Mouse (Mus musculus) lung, embryonic 15.5 days (tissue): ENCODE measurements around the gene Lrrc37a. TPM values are rescaled to one million over a fixed set of nuclear protein-coding genes. Genes with fewer than 3 reads are reported as not detected.
"Not testable (repeated sequence)": the region's sequence is repeated elsewhere in the genome, so short reads cannot be mapped to it uniquely, and the experiment has no call there.

Experiments
- ATAC-seq: fragments of 200-750 bp; cut with Nextera tagmentation; 2 replicates; pipeline ENCODE4 v1.8.0; 2017; ENCODE audit warnings: moderate number of reproducible peaks, borderline replicate concordance; ENCODE audit not compliant: low FRiP score, low TSS enrichment; ENCODE audit errors: extremely low read depth
- H3K27ac ChIP-seq: fragments of 300-500 bp; sonication (generic); 2 replicates; pipeline ENCODE4 v1.5.1; 2015; ENCODE audit warnings: moderate library complexity, mild to moderate bottlenecking, inconsistent platforms
- H3K27me3 ChIP-seq: fragments of 300-500 bp; sonication (generic); 2 replicates; pipeline ENCODE4 v1.6.1; 2015; ENCODE audit warnings: inconsistent platforms
- H3K36me3 ChIP-seq: fragments of 300-500 bp; sonication (generic); 2 replicates; pipeline ENCODE4 v1.6.1; 2015; ENCODE audit warnings: inconsistent platforms
- H3K4me1 ChIP-seq: fragments of 300-500 bp; sonication (generic); 2 replicates; pipeline ENCODE4 v1.6.1; 2015; ENCODE audit warnings: inconsistent platforms
- H3K4me2 ChIP-seq: fragments of 300-500 bp; sonication (generic); 2 replicates; pipeline ENCODE4 v1.6.1; 2015; ENCODE audit warnings: inconsistent platforms, mild to moderate bottlenecking, moderate library complexity
- H3K4me3 ChIP-seq: fragments of 300-500 bp; sonication (generic); 2 replicates; pipeline ENCODE4 v1.5.1; 2015; ENCODE audit warnings: mild to moderate bottlenecking, inconsistent platforms
- H3K9ac ChIP-seq: fragments of 300-500 bp; sonication (generic); 2 replicates; pipeline ENCODE4 v1.6.1; 2015; ENCODE audit warnings: inconsistent platforms
- H3K9me3 ChIP-seq: fragments of 300-500 bp; sonication (generic); 2 replicates; pipeline ENCODE4 v1.6.1; 2016; ENCODE audit warnings: inconsistent platforms
- WGBS: fragments of 180-500 bp; shearing (Covaris S2); methylation state at CpG from one replicate; pipeline ENCODE4 v1.1.7; 2015; 5-methylcytosine and 5-hydroxymethylcytosine counted together
- polyA plus RNA-seq: library from polyadenylated mRNA; unstranded; fragments of >200 nt; fragmentation: Nextera tagmentation; extraction: Ambion mirVana; gene quantifications from 2 replicates; pipeline ENCODE4 v1.2.1, GENCODE M21; 2015

Lrrc37a gene
- polyA plus RNA-seq = not detected in 2 replicates

DNA sequence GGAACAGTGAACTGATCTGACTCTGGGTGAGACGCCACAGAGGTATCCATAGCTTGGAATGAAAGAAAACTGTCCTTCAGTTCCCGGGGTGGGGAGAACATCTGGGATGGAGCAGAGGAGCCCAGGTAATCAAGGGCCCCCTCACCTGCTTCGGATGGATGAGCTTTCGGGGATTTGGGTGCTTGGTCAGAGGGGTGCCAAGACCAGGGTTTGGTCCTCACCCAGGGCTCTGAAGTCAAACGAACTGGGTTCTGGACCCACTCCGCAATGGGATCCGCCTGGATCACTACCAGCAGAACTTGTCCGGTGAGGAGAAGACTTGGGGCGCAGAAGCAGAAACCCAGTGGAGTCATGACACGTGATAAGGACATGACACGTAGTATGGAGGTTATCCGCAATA lies at the start of gene Lrrc37a:
Gene Lrrc37a, minus strand, starts transcription at position 101 of the 400 bp plus-strand sequence.
- Histone ChIP-seq H3K9ac (no peak within 1 kb of the TSS), H3K4me2 (no peak within 1 kb of the TSS), H3K36me3 (no peaks in the 10 kb centered on the region), H3K4me3 (no peak within 1 kb of the TSS), H3K9me3 (no peaks in the 10 kb centered on the region), H3K4me1 (no peaks in the 10 kb centered on the region), H3K27ac (no peak within 1 kb of the TSS), H3K27me3 (no peaks in the 10 kb centered on the region)
- ATAC-seq = no peak
- 87% methylated on average over 12 of the region's 12 CpGs for WGBS

DNA sequence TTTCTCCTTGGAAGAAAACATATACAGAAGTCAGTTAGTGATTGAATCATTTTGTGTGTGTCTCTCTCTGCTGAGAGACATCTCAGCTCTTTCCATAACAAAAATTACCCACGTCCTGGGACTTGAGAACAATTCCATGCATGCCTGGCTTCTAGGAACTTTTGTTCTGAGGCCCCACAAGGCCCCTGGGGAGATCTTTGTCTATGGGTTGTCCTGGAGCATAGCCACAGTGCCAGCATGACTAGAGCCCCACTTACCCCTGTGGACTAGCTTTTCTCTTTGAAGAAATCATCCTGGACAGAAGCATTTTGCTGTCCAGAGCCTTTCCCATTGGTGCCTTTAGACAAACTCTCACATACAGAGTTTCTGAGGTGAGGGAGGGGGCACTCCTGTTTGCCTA lies 30.6 kb upstream of the Lrrc37a start:
- not testable (repeated sequence) for H3K27ac ChIP-seq, ATAC-seq, H3K36me3 ChIP-seq, H3K9me3 ChIP-seq, H3K9ac ChIP-seq, H3K4me1 ChIP-seq, H3K27me3 ChIP-seq, H3K4me3 ChIP-seq, H3K4me2 ChIP-seq
- 28% methylated on average over 1 of the region's 1 CpGs for WGBS

DNA sequence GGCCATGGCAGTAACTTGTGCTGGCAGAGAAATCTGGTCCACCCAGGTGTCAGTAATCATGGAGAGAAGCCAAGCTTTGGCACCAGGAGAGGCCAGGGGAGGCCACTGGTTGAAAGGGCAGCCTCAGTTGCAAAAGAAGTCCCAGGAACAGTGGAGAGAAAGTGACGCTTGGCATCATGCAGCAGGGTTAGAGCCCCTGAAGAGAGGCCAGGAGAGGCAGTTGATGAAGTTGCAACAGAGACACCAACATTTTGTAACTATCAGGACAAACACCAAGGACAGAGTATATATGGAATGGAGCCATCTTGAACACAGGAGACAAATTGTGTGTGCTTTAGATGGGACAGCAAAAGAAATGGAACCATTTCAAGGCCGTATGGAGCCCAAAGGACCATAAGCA lies 7.7 kb upstream of the Lrrc37a start:
- no peaks in the 10 kb centered on the region for H3K9me3 ChIP-seq
- no peaks in the 10 kb centered on the region for H3K27me3 ChIP-seq
- 70% methylated on average over 2 of the region's 2 CpGs for WGBS
- H3K27ac ChIP-seq = no peak overlapping the region
- no peak overlapping the region for H3K9ac ChIP-seq
- no peak for ATAC-seq
- H3K4me3 ChIP-seq = no peak overlapping the region
- no peak overlapping the region for H3K4me2 ChIP-seq
- H3K36me3 ChIP-seq = no peaks in the 10 kb centered on the region
- H3K4me1 ChIP-seq = no peaks in the 10 kb centered on the region

DNA sequence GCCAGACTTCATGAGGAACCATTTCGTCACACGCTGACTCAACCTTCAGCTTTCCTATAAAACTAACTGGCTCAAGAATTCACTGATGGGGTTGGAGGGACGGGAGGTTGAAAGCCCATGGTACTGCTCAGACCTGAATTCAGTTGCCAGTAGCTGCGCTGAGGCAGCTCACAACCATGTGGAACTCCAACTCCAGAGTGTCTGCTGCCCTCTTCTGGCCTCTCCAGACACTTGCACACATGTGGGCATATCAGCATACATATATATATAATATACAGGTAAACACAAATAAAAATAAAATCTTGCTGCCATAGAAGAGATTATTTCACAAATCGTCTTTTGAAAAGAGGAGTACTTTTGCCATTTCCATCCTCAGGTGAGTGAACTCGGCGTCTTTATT lies 40.0 kb downstream of the Lrrc37a start:
- WGBS = 65% methylated on average over 7 of the region's 7 CpGs
- Histone ChIP-seq H3K27ac (no peak overlapping the region), H3K4me2 (no peak overlapping the region), H3K27me3 (no peaks in the 10 kb centered on the region), H3K36me3 (no peaks in the 10 kb centered on the region), H3K4me1 (no peaks in the 10 kb centered on the region), H3K9ac (no peak overlapping the region), H3K4me3 (no peak overlapping the region), H3K9me3 (no peaks in the 10 kb centered on the region)
- ATAC-seq = no peak

DNA sequence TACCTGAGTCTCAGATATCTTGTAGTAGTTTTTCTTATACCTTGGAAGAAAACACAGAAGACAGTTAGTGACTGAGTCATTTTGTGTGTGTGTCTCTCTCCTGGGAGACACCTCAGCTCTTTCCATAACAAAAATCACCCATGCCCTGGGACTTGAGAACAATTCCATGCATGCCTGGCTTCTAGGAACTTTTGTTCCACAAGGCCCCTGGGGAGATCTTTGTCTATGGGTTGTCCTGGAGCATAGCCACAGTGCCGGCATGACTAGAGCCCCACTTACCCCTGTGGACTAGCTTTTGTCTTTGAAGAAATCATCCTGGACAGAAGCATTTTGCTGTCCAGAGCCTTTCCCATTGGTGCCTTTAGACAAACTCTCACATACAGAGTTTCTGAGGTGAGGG lies 53.3 kb downstream of the Lrrc37a start:
- not testable (repeated sequence) for H3K9me3 ChIP-seq, H3K36me3 ChIP-seq, H3K4me3 ChIP-seq, ATAC-seq, H3K27ac ChIP-seq, H3K27me3 ChIP-seq, H3K9ac ChIP-seq, H3K4me1 ChIP-seq, H3K4me2 ChIP-seq
- 83% methylated on average over 1 of the region's 1 CpGs for WGBS

DNA sequence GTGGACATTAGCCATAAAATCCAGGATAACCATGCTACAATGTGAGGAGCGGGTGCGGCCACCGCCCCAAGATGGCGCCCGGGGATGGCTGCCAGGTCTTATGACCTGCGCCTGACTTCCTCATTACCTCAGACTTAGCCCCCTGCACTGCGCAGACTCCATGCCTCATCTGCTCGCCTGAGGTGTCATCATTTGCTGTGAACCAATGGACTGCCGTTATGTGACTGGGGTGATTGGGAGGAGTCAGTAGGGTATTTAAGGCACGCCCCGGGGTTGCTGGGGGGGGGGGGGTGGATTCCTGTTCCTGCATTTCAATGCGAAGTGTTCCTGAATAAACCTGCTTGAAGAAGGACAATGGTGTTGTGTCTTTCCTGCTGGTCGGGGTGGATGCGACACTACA lies 54.7 kb downstream of the Lrrc37a start:
- H3K4me1 ChIP-seq, H3K27ac ChIP-seq, H3K4me2 ChIP-seq, H3K4me3 ChIP-seq, ATAC-seq, H3K9me3 ChIP-seq, H3K36me3 ChIP-seq, H3K27me3 ChIP-seq, H3K9ac ChIP-seq: not testable (repeated sequence)
- 88% methylated on average over 14 of the region's 14 CpGs for WGBS

DNA sequence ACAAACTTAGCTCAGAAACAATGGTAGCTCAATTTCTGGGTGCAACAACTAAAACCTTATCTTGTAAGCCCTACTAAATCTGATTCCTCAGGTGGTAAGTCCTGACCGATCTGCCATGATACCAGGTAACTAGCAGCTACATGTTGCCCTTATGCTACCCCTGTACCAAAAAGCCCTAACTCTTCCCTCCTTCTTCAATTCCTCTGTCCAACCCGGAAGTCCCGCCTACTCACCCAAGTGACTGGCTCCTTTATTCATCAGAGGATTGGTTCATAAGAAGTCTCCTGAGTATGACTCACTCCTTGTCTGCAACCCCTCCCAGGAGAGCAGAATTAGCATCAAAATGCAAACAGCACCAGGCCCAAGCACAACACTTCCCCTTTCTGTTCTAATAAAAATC lies 60.7 kb downstream of the Lrrc37a start:
- Histone ChIP-seq H3K9me3 (no peaks in the 10 kb centered on the region), H3K36me3 (no peaks in the 10 kb centered on the region), H3K4me1 (no peaks in the 10 kb centered on the region), H3K27me3 (no peaks in the 10 kb centered on the region), H3K4me2 (no peak overlapping the region), H3K4me3 (no peak overlapping the region), H3K9ac (no peak overlapping the region), H3K27ac (no peak overlapping the region)
- 86% methylated on average over 3 of the region's 3 CpGs for WGBS
- no peak for ATAC-seq

DNA sequence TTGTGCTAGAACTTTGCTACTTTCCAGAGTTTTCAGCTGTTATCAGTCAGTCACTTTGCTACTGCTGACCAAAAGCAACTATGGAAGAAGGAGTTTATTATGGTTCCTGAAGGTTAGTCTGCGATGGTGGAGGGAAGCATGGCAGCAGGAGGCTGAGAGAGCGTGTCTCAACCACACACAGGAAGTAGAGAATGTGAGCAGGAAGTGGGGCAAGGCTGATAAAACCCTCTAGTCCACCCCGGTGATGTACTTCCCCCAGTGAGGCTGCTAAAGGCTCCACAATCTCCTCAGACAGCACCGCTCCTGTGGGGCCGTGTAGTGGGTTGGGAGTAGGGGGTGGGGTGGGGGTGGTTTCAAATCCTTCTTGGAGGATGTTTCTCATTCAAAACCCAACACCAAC lies 68.1 kb downstream of the Lrrc37a start:
- no peaks in the 10 kb centered on the region for H3K36me3 ChIP-seq
- ATAC-seq = no peak
- no peaks in the 10 kb centered on the region for H3K9me3 ChIP-seq
- H3K4me3 ChIP-seq = no peak overlapping the region
- 66% methylated on average over 5 of the region's 5 CpGs for WGBS
- H3K27me3 ChIP-seq = no peaks in the 10 kb centered on the region
- H3K27ac ChIP-seq = no peak overlapping the region
- no peak overlapping the region for H3K9ac ChIP-seq
- H3K4me2 ChIP-seq = no peak overlapping the region
- no peaks in the 10 kb centered on the region for H3K4me1 ChIP-seq

DNA sequence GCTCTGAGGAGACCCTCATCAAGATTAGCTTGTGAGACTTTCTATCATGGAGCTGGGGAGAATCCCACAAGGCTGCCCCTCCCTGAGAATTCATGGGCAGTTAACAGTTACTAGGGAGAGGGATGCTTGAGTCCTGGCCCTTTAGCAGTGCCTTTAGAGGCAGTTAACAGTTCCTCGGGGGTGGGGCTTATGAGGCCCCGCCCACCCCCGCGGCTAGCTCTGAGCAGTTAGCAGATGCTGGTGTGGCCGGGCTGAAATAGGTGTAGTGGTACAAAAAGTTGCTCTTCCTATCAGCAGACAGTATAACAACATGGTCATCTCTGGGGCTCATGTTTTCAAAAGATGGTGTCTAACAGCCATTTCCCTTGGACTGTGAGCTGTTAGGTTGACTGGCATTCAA lies 79.4 kb downstream of the Lrrc37a start:
- Histone ChIP-seq H3K27ac (no peak overlapping the region), H3K9ac (no peak overlapping the region), H3K9me3 (no peaks in the 10 kb centered on the region), H3K4me3 (no peak overlapping the region), H3K36me3 (no peaks in the 10 kb centered on the region), H3K4me2 (no peak overlapping the region), H3K27me3 (no peaks in the 10 kb centered on the region), H3K4me1 (no peaks in the 10 kb centered on the region)
- ATAC-seq = no peak
- WGBS = 19% methylated on average over 5 of the region's 5 CpGs

DNA sequence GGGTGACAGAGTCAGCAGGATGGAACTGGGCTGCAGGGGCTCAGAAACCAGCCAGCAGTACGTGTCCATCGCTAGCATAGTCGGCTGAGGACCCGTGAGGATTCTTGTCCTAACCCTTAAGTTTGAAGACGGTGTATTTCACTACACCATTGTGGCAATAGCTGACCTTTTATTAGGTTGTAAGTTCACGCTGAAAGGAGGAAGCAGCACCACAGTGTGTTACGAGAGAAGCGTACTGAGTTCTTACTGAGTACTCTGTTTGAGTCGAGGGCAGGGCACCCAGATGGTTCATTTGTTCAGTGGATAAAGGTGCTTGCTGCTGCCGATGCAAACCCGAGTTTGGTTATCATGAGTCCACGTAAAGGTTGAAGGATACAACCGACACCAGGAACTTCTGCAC lies 84.7 kb downstream of the Lrrc37a start:
- Histone ChIP-seq H3K27me3 (no peaks in the 10 kb centered on the region), H3K9me3 (no peaks in the 10 kb centered on the region), H3K4me3 (no peak overlapping the region), H3K36me3 (no peaks in the 10 kb centered on the region), H3K9ac (no peak overlapping the region), H3K27ac (no peak overlapping the region), H3K4me2 (no peak overlapping the region), H3K4me1 (no peaks in the 10 kb centered on the region)
- no peak for ATAC-seq
- 80% methylated on average over 13 of the region's 13 CpGs for WGBS

DNA sequence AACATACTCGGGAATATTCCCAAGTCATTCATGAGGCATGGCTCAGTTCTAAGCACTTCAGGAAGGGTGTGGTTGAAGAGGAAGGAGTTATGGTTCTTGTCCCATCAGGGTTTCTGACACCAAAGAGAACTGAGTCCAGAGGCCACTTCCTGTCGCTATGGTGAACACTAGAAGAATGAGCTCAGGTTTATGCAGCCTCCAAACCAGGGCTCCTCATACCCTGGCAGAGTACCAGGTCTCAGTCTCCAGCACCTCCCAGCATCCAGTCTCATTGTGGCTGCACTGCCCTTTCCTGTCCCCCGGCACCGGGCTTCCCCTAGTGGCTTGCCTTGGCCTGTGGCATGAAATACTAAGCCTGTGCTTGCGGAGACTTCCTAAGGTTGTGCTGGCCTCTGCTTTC lies 85.2 kb downstream of the Lrrc37a start:
- H3K27ac ChIP-seq = no peak overlapping the region
- no peaks in the 10 kb centered on the region for H3K27me3 ChIP-seq
- no peak for ATAC-seq
- WGBS = 64% methylated on average over 5 of the region's 5 CpGs
- H3K4me1 ChIP-seq = no peaks in the 10 kb centered on the region
- H3K4me2 ChIP-seq = no peak overlapping the region
- H3K36me3 ChIP-seq = no peaks in the 10 kb centered on the region
- H3K4me3 ChIP-seq = no peak overlapping the region
- no peaks in the 10 kb centered on the region for H3K9me3 ChIP-seq
- no peak overlapping the region for H3K9ac ChIP-seq

DNA sequence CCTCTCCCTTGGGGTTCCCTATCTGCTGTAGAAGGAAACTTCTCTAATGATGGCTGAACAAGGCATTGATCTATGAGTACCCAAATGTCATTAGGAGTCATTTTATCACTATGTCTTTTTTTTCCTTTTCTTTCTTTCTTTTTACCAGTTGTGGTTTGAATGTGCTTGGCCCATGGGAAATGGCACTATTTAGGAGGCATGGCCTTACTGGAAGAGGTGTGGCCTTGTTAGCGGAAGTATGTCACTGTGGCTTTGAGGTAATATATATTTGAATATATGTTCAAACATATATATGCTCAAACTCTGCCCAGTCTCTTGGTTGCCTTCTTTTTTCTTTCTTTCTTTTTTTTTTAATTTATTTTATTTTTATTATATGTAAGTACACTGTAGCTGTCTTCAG lies 90.9 kb downstream of the Lrrc37a start:
- Histone ChIP-seq H3K4me1 (peaks cover 17% of the 10 kb centered on the region), H3K9ac (no peak overlapping the region), H3K9me3 (no peaks in the 10 kb centered on the region), H3K27ac (no peak overlapping the region), H3K4me2 (peak overlapping the region; percentile 96), H3K27me3 (no peaks in the 10 kb centered on the region), H3K4me3 (peak overlapping the region; percentile 97; the same call in 1 of the 2 replicates), H3K36me3 (no peaks in the 10 kb centered on the region)
- 67% methylated on average over 1 of the region's 1 CpGs for WGBS
- ATAC-seq = no peak

DNA sequence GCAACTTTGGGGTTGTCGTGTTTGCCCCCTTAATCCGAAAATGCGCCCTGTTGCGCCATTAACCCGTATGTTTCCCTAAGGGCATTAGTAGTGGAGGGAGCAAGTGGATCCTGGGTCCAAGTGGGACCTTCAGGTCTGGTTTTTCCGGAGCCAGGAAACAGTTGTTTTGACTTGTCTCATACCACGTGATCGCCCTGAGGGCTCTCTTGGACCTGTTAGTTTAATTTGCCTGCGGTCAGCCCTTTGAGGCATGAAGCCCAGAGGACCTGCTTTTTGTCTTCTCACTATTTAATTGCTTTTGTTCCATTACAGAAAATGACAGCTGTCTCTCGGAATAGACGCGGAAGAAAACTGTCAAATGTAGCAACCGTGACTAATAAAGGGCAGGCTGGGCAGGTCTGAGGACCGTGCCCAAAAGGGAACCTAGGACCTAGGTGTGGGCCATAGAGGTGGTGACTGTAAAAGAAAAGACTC lies 91.4 kb downstream of the Lrrc37a start:
- H3K4me1 ChIP-seq = peaks cover 17% of the 10 kb centered on the region
- peak overlapping the region; percentile 86 for H3K27ac ChIP-seq
- H3K4me3 ChIP-seq = peak overlapping the region; percentile 97
- peak; percentile 45; the same call in 1 of the 2 replicates for ATAC-seq
- no peaks in the 10 kb centered on the region for H3K9me3 ChIP-seq
- 3% methylated on average over 14 of the region's 14 CpGs for WGBS
- peak overlapping the region; percentile 96 for H3K4me2 ChIP-seq
- no peaks in the 10 kb centered on the region for H3K27me3 ChIP-seq
- H3K36me3 ChIP-seq = no peaks in the 10 kb centered on the region
- H3K9ac ChIP-seq = peak overlapping the region; percentile 85
